Mouse (Mus musculus): ENCODE measurements around the gene Kank1. TPM values are rescaled to one million over a fixed set of nuclear protein-coding genes. Genes with fewer than 3 reads are reported as not detected.

Gene Kank1
- total RNA-seq, 1 experiment from 2014 or later, result not detected

- no peak for ATAC-seq (replicated peaks; ENCODE audit: insufficient number of reproducible peaks, low FRiP score, low TSS enrichment, poor library complexity, severe bottlenecking)
These were observed 63.3 kb downstream of the Kank1 start for GRCm38 (mm10) chr19:25299852-25300670.

- ATAC-seq (replicated peaks; ENCODE audit: insufficient number of reproducible peaks, low FRiP score, low TSS enrichment, poor library complexity, severe bottlenecking), result no peak
These were observed 64.4 kb downstream of the Kank1 start for GRCm38 (mm10) chr19:25301189-25301588.

- ATAC-seq (replicated peaks; ENCODE audit: insufficient number of reproducible peaks, low FRiP score, low TSS enrichment, poor library complexity, severe bottlenecking), result no peak
These were observed 69.5 kb downstream of the Kank1 start for GRCm38 (mm10) chr19:25306277-25306676.

- no peak for ATAC-seq (replicated peaks; ENCODE audit: insufficient number of reproducible peaks, low FRiP score, low TSS enrichment, poor library complexity, severe bottlenecking)
These were observed 71.4 kb downstream of the Kank1 start for GRCm38 (mm10) chr19:25308156-25308555.

- ATAC-seq (replicated peaks; ENCODE audit: insufficient number of reproducible peaks, low FRiP score, low TSS enrichment, poor library complexity, severe bottlenecking), result no peak
These were observed 72.0 kb downstream of the Kank1 start for GRCm38 (mm10) chr19:25308763-25309162.

- ATAC-seq (replicated peaks; ENCODE audit: insufficient number of reproducible peaks, low FRiP score, low TSS enrichment, poor library complexity, severe bottlenecking), result no peak
These were observed 74.2 kb downstream of the Kank1 start for GRCm38 (mm10) chr19:25310989-25311388.

GRCm38 (mm10) chr19:25311626-25312025, 74.9 kb downstream of the Kank1 start:
- no peak for ATAC-seq (replicated peaks; ENCODE audit: insufficient number of reproducible peaks, low FRiP score, low TSS enrichment, poor library complexity, severe bottlenecking)

GRCm38 (mm10) chr19:25315458-25315889, 78.7 kb downstream of the Kank1 start:
- ATAC-seq (replicated peaks; ENCODE audit: insufficient number of reproducible peaks, low FRiP score, low TSS enrichment, poor library complexity, severe bottlenecking), result no peak

- ATAC-seq (replicated peaks; ENCODE audit: insufficient number of reproducible peaks, low FRiP score, low TSS enrichment, poor library complexity, severe bottlenecking), result no peak
These were observed 79.2 kb downstream of the Kank1 start for GRCm38 (mm10) chr19:25315993-25316392.

GRCm38 (mm10) chr19:25324265-25324664, 87.5 kb downstream of the Kank1 start:
- ATAC-seq (replicated peaks; ENCODE audit: insufficient number of reproducible peaks, low FRiP score, low TSS enrichment, poor library complexity, severe bottlenecking), result no peak

- no peak for ATAC-seq (replicated peaks; ENCODE audit: insufficient number of reproducible peaks, low FRiP score, low TSS enrichment, poor library complexity, severe bottlenecking)
These were observed 88.6 kb downstream of the Kank1 start for GRCm38 (mm10) chr19:25325113-25326001.

GRCm38 (mm10) chr19:25326002-25326300, 89.2 kb downstream of the Kank1 start:
- ATAC-seq (replicated peaks; ENCODE audit: insufficient number of reproducible peaks, low FRiP score, low TSS enrichment, poor library complexity, severe bottlenecking), result no peak

- ATAC-seq (replicated peaks; ENCODE audit: insufficient number of reproducible peaks, low FRiP score, low TSS enrichment, poor library complexity, severe bottlenecking), result no peak
These were observed 90.9 kb downstream of the Kank1 start for GRCm38 (mm10) chr19:25327633-25328032.

- ATAC-seq (replicated peaks; ENCODE audit: insufficient number of reproducible peaks, low FRiP score, low TSS enrichment, poor library complexity, severe bottlenecking), result 0 out of 2 replicates have a peak, but pooled peaks have one; percentile 35
These were observed 97.6 kb downstream of the Kank1 start for GRCm38 (mm10) chr19:25334360-25334759.

GRCm38 (mm10) chr19:25336731-25337130, 100.0 kb downstream of the Kank1 start:
- ATAC-seq (replicated peaks; ENCODE audit: insufficient number of reproducible peaks, low FRiP score, low TSS enrichment, poor library complexity, severe bottlenecking), result no peak

GRCm38 (mm10) chr19:25340630-25341620, 104.2 kb downstream of the Kank1 start:
- ATAC-seq (replicated peaks; ENCODE audit: insufficient number of reproducible peaks, low FRiP score, low TSS enrichment, poor library complexity, severe bottlenecking), result 0 out of 2 replicates have a peak, but pooled peaks have one; percentile 30

GRCm38 (mm10) chr19:25342026-25342425, 105.3 kb downstream of the Kank1 start:
- ATAC-seq (replicated peaks; ENCODE audit: insufficient number of reproducible peaks, low FRiP score, low TSS enrichment, poor library complexity, severe bottlenecking), result no peak

- no peak for ATAC-seq (replicated peaks; ENCODE audit: insufficient number of reproducible peaks, low FRiP score, low TSS enrichment, poor library complexity, severe bottlenecking)
These were observed 107.0 kb downstream of the Kank1 start for GRCm38 (mm10) chr19:25343657-25344322.
